Mouse (Mus musculus) ES-E14 (cell line): ENCODE measurements at regions not wholly inside any gene's neighbourhood (a gene's known extent, or its start where the extent isn't known, plus 50 kb on each side); places are given as distances from the start of the nearest gene placed in this dataset.

Experiments used
- DNase-seq: peaks from one replicate; pipeline ENCODE4 v3.0.0-alpha.2; 2013; ENCODE audit warnings: low read depth, low spot score
- H3K27ac ChIP-seq: 2 replicates; pipeline ENCODE4 v1.5.1; 2012; ENCODE audit warnings: low read depth, mild to moderate bottlenecking, low read length, moderate library complexity, mixed read lengths; ENCODE audit not compliant: poor library complexity, insufficient read depth, severe bottlenecking
- H3K36me3 ChIP-seq: 2 replicates; pipeline ENCODE4 v1.6.1; 2012; ENCODE audit warnings: mild to moderate bottlenecking, low read length, moderate library complexity, mixed read lengths; ENCODE audit not compliant: control insufficient read depth, poor library complexity, insufficient read depth, severe bottlenecking
- H3K4me1 ChIP-seq, 2 experiments: fragments of 150-350 bp in 1 of 2; sonication (generic) in 1 of 2; 2 replicates each; pipeline ENCODE4 v1.6.1; 2012; ENCODE audit warnings: low read length in 2 of 2, mild to moderate bottlenecking in 1 of 2, mixed read lengths in 1 of 2; ENCODE audit not compliant: control insufficient read depth in 2 of 2, insufficient read depth in 2 of 2, poor library complexity in 1 of 2
- H3K4me3 ChIP-seq, 2 experiments: fragments of 150-350 bp in 1 of 2; sonication (generic) in 1 of 2; 2 replicates each; pipeline ENCODE4 v1.5.1; 2012; ENCODE audit warnings: low read length in 2 of 2, low read depth in 1 of 2, mild to moderate bottlenecking in 1 of 2, mixed read lengths in 1 of 2; ENCODE audit not compliant: insufficient read depth in 1 of 2, poor library complexity in 1 of 2, severe bottlenecking in 1 of 2
- H3K9ac ChIP-seq: 2 replicates; pipeline ENCODE4 v1.6.1; 2012; ENCODE audit warnings: low read depth, mild to moderate bottlenecking, low read length, mixed read lengths; ENCODE audit not compliant: poor library complexity, insufficient read depth, severe bottlenecking
- H3K9me3 ChIP-seq: fragments of 150-350 bp; sonication (generic); 2 replicates; pipeline ENCODE4 v1.6.1; 2012; ENCODE audit warnings: low read depth, mild to moderate bottlenecking, low read length; ENCODE audit not compliant: control insufficient read depth, insufficient read depth
- CHD2 ChIP-seq: IDR thresholded peaks from 2 replicates; pipeline ENCODE4 v1.6.1; 2014; ENCODE audit warnings: mild to moderate bottlenecking, low read depth, low read length, inconsistent platforms
- HCFC1 ChIP-seq: IDR thresholded peaks from 2 replicates; pipeline ENCODE4 v1.6.1; 2012; ENCODE audit warnings: low read length, inconsistent platforms, borderline replicate concordance; ENCODE audit not compliant: insufficient read depth
- MAFK ChIP-seq: IDR thresholded peaks from 2 replicates; pipeline ENCODE4 v1.6.1; 2014; ENCODE audit warnings: mild to moderate bottlenecking, low read depth, low read length, inconsistent platforms; ENCODE audit not compliant: insufficient read depth
- ZC3H11A ChIP-seq: IDR thresholded peaks from 2 replicates; pipeline ENCODE4 v1.6.1; 2012; ENCODE audit warnings: low read depth, mild to moderate bottlenecking, inconsistent platforms, low read length, borderline replicate concordance
- ZNF384 ChIP-seq: IDR thresholded peaks from 2 replicates; pipeline ENCODE4 v1.6.1; 2012; ENCODE audit warnings: low read depth, low read length, inconsistent platforms
- in situ Hi-C, 2 experiments: fragments of 600-800 bp; cut with MboI; formaldehyde crosslinking; loops; one replicate each; pipeline ENCODE4 v1.15.1; 2025; ENCODE audit warnings: low sequenced_read_pairs in 2 of 2, inconsistent platforms in 1 of 2; ENCODE audit not compliant: unreplicated experiment in 2 of 2

DNA sequence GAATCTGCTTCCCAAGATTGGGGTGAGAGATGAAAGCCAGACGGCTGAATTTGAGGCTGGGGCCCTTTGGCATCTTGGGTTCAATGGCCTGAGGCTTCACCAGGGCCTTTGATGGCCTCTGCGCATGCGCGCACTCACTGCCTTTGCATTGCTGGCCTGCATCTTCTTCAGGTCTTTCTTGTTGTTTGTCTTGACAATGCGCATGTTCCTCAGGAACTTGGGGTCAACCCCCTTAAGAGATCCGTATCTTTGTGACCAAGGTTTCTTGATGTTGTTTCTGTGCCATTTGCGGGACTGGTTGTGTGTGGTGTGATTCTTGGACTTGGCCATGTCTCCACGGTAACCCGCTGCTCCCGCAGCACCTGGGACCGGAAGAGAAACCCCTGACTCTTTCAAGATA lies 66.4 kb upstream of the Vamp9 start:
- no peak for DNase-seq
- Histone ChIP-seq H3K36me3 (no peaks in the 10 kb centered on the region), H3K4me3 (no peak overlapping the region), H3K9me3 (no peaks in the 10 kb centered on the region), H3K9ac (no peak overlapping the region), H3K4me1 (no peaks in the 10 kb centered on the region), H3K27ac (no peak overlapping the region)
- TF ChIP-seq MAFK (no peak), ZNF384 (no peak), ZC3H11A (no peak), CHD2 (no peak), HCFC1 (no peak)
- in situ Hi-C loops: no loop called here

DNA sequence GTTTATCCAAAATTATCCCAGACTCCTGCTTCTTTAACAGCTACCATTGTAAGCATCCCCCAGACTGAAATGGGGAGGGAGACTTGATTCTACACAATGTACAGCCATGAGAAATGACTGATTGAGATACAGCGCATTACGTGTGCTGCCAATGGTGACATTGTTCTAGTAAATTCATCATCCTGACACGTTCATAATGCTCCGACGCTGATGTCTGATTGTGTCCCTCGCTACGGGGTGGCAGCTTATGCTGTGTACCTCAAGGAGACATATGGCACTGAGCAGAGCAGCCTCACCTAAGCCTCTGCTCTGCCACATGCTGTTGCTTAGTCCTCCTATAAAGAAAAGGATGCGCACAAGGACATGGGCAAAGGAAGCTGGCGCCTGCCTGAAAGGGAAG lies 65.2 kb upstream of the Vamp9 start:
- no peak for DNase-seq
- Histone ChIP-seq H3K27ac (no peak overlapping the region; the same call in 1 of the 2 replicates), H3K9me3 (no peaks in the 10 kb centered on the region), H3K36me3 (no peaks in the 10 kb centered on the region), H3K4me3 (no peak overlapping the region), H3K9ac (no peak overlapping the region), H3K4me1 (no peaks in the 10 kb centered on the region)
- in situ Hi-C loops: no loop called here
- no peak for TF ChIP-seq MAFK

DNA sequence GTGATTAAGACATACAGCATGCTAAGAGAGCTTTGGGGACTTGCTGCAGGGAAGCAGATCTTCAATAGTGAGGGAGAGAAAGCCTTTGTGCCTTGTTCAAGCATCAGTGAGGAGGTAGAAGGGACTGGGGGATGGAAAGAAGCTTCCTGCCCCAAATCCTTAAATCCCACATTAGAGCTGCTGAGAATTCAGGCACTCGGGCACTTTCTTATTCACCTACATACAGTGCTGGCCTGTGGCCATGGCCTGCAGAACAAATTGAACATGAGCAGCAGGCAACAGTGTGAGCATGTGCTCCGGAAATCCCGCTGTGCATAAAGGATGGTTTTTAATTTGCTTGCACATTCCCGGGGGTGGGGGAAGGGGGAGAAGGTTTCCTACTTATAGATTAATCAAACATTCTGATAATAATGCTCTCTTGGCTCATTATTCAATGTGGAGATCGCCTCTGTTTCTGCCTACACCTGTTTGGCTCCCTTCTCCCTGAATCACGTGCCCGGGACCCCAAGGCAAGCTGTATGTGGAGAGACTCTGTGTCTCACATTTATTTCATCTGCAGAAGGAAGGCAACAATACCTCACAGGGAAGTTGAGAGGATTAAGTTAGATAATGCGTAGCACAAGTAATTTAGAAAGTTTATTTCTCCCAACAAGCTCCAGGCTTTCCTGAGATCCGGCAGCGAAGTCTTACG lies 60.3 kb upstream of the Vamp9 start:
- Histone ChIP-seq H3K9me3 (no peaks in the 10 kb centered on the region), H3K4me3 (no peak overlapping the region), H3K4me1 (no peaks in the 10 kb centered on the region), H3K27ac (no peak overlapping the region), H3K9ac (no peak overlapping the region), H3K36me3 (no peaks in the 10 kb centered on the region)
- in situ Hi-C loops: no loop called here
- DNase-seq: no peak
- no peak for TF ChIP-seq CHD2
- TF ChIP-seq ZC3H11A: no peak
- no peak for TF ChIP-seq ZNF384
- TF ChIP-seq MAFK: no peak
- TF ChIP-seq HCFC1: no peak

DNA sequence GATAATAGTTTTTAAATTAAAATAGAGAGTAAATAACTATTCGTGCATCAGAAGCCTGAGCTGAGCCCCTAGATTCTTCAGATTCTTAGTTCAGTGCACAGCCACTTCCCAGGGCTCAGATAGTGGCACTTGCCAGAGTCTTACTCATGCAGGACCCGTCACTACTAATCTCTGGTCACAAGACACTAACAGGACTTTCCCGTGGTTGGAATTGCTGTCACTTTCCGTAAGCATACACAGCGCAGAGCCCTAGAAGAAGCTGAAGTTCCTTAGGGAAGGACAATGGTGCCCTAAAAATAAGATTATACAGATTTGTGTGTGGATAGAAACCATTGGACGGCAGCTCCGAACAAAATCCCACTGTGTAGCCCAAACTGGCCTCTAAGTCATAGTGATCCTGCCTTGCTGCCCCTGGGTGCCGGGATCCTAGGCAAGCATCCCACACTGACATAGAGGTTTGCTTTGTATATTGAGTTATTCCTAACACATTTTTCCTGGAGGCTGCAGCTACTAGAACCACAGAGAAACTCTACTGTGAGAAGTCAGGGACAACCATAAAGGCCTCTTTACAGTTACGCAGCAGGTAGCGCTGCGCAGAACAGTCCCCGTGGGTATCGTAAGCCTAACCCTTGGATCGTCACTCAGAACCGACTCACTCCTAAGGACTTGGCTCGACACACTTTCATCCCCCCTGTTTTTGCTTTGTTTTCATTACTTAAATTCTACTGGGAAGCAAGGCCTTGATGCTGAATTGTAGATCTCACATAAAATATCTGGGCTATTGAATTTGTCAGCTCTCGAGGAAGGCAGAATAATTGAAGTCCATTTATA lies 57.7 kb upstream of the Vamp9 start:
- no peaks in the 10 kb centered on the region for H3K36me3 ChIP-seq
- DNase-seq: no peak
- H3K9ac ChIP-seq: no peak overlapping the region
- TF ChIP-seq MAFK (no peak), ZNF384 (no peak), HCFC1 (no peak)
- H3K27ac ChIP-seq: no peak overlapping the region
- no peak overlapping the region for H3K4me3 ChIP-seq
- no peaks in the 10 kb centered on the region for H3K4me1 ChIP-seq
- in situ Hi-C loops: no loop called here
- no peaks in the 10 kb centered on the region for H3K9me3 ChIP-seq

DNA sequence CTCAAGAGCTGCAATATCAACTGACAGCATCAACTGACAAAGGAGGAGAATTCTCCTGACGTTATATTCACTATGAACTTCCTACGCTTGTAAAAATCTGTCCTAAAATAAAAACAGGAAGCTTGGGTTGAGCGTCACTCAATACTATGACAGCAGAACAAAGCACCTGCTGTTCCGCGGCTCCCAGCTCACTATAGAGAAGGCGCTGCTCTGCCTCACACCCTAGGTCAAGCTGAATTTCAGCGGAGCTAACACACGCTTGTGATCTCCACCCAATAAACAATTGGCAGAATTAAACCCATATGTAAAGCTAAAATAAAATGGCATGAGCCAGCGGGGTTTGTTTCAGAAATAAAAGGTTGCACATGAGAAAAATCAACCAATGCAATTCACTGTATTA lies 57.1 kb upstream of the Vamp9 start:
- in situ Hi-C loops: no loop called here
- DNase-seq: no peak
- no peaks in the 10 kb centered on the region for H3K9me3 ChIP-seq
- H3K27ac ChIP-seq: no peak overlapping the region
- H3K36me3 ChIP-seq: no peaks in the 10 kb centered on the region
- no peaks in the 10 kb centered on the region for H3K4me1 ChIP-seq
- H3K9ac ChIP-seq: no peak overlapping the region
- H3K4me3 ChIP-seq: no peak overlapping the region
- TF ChIP-seq MAFK (no peak), ZC3H11A (no peak), CHD2 (no peak), HCFC1 (no peak), ZNF384 (no peak)
